Mouse (Mus musculus): ENCODE results near the gene Slc39a11.

- TF ChIP-seq CTCF (IDR thresholded peaks at IDR 0.05; ENCODE audit: insufficient read depth, low read length) = no peak
- TF ChIP-seq POLR2A (IDR thresholded peaks at IDR 0.05; ENCODE audit: borderline replicate concordance, extremely low read depth, low read depth, low read length) = no peak
These were observed 78.3 kb downstream of the Slc39a11 start for GRCm38 (mm10) chr11:113571616-113572015.
